Mouse (Mus musculus): ENCODE measurements at regions not wholly inside any gene's neighbourhood (a gene's known extent, or its start where the extent isn't known, plus 50 kb on each side); places are given as distances from the start of the nearest gene placed in this dataset.

GRCm38 (mm10) chr7:70646801-70647200, 280.3 kb upstream of the Nr2f2 start:
- DNase-seq (ENCODE audit: low read depth, low spot score) = no peak

GRCm38 (mm10) chr7:70643694-70644301, 277.3 kb upstream of the Nr2f2 start:
- no peak for DNase-seq (ENCODE audit: low read depth, low spot score)

- no peak for DNase-seq (ENCODE audit: low read depth, low spot score)
These were observed 276.5 kb upstream of the Nr2f2 start for GRCm38 (mm10) chr7:70643055-70643454.

- DNase-seq (ENCODE audit: low read depth, low spot score) = no peak
These were observed 274.7 kb upstream of the Nr2f2 start for GRCm38 (mm10) chr7:70641217-70641616.

GRCm38 (mm10) chr7:70640574-70640973, 274.0 kb upstream of the Nr2f2 start:
- DNase-seq (ENCODE audit: low read depth, low spot score) = no peak

- DNase-seq (ENCODE audit: low read depth, low spot score) = no peak
These were observed 271.6 kb upstream of the Nr2f2 start for GRCm38 (mm10) chr7:70638161-70638560.

GRCm38 (mm10) chr7:70634016-70634415, 267.5 kb upstream of the Nr2f2 start:
- no peak for DNase-seq (ENCODE audit: low read depth, low spot score)

GRCm38 (mm10) chr7:70633577-70633976, 267.0 kb upstream of the Nr2f2 start:
- no peak for DNase-seq (ENCODE audit: low read depth, low spot score)

GRCm38 (mm10) chr7:70625643-70626231, 259.2 kb upstream of the Nr2f2 start:
- no peak for DNase-seq (ENCODE audit: low read depth, low spot score)

- DNase-seq (ENCODE audit: low read depth, low spot score) = no peak
These were observed 258.4 kb upstream of the Nr2f2 start for GRCm38 (mm10) chr7:70624727-70625642.

GRCm38 (mm10) chr7:70624031-70624726, 257.6 kb upstream of the Nr2f2 start:
- no peak for DNase-seq (ENCODE audit: low read depth, low spot score)

GRCm38 (mm10) chr7:70619400-70619799, 252.9 kb upstream of the Nr2f2 start:
- no peak for DNase-seq (ENCODE audit: low read depth, low spot score)

- DNase-seq (ENCODE audit: low read depth, low spot score) = no peak
These were observed 251.7 kb upstream of the Nr2f2 start for GRCm38 (mm10) chr7:70618270-70618669.

GRCm38 (mm10) chr7:70606511-70606910, 240.0 kb upstream of the Nr2f2 start:
- no peak for DNase-seq (ENCODE audit: low read depth, low spot score)

GRCm38 (mm10) chr7:70604471-70605174, 238.1 kb upstream of the Nr2f2 start:
- no peak for DNase-seq (ENCODE audit: low read depth, low spot score)

- DNase-seq (ENCODE audit: low read depth, low spot score) = no peak
These were observed 226.5 kb upstream of the Nr2f2 start for GRCm38 (mm10) chr7:70593027-70593426.

- peak; percentile 11 for DNase-seq (ENCODE audit: low read depth, low spot score)
These were observed 225.1 kb upstream of the Nr2f2 start for GRCm38 (mm10) chr7:70591361-70592256.

- DNase-seq (ENCODE audit: low read depth, low spot score) = no peak
These were observed 223.2 kb upstream of the Nr2f2 start for GRCm38 (mm10) chr7:70589713-70590112.

- no peak for DNase-seq (ENCODE audit: low read depth, low spot score)
These were observed 221.5 kb upstream of the Nr2f2 start for GRCm38 (mm10) chr7:70588061-70588460.

- DNase-seq (ENCODE audit: low read depth, low spot score) = no peak
These were observed 217.9 kb upstream of the Nr2f2 start for GRCm38 (mm10) chr7:70584480-70584879.

All from WW6 (cell line).